Mouse (Mus musculus) kidney, adult 9 months (tissue): ENCODE data around the gene Slc25a13.

Experiments used
- DNase-seq: peaks from one replicate; pipeline ENCODE4 v3.0.0; 2022

Gene Slc25a13

DNA sequence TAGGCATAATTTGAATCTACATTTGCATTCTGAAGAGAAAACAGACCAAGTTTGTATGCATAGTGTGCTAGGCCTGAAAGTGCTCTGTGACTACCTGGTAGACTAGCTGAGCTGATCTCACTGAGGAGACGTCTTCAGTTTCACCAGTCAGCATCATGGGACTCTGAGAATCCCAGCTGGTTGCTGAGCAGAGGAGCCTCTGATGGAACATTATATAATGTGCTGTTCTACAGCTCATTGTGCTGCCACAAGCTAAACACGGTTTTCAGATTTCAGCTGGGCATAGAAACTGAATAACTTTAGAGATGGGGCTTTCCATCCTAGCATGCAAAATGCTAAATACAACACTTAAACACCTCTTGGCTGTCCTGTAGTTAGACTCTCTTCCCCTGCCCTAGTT is 205.6 kb downstream of the Slc25a13 start:
- DNase-seq: no peak

DNA sequence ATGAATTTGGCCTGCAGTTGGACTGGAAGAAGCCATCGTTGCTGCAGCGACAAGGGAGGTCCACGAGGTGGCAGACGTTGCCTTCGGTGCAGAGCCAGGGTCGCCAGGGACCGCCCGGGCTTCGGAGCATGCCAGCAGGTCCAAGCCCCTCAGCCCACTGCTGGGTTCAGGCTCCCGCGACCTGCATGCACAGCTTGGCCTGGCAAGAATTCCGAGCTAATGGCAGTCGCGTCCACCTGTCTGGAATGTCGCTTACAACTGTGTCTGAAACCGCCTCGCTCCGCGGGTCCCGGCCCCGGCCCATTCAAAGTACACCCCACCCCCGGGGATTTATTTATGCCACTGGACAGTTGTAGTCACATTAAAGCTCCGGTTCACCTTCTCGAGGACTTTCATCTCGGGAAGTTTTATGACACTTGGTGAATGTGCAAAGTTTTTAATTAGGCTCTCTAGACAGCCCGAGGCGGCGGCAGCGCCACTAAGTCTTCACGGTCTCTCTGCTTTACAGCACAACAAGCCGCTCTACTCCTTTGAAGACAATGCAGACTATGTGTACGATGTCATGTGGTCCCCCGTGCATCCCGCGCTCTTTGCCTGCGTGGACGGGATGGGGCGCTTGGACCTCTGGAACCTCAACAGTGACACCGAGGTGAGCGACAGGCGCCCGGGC is 211.1 kb downstream of the Slc25a13 start:
- DNase-seq: peak; percentile 58

DNA sequence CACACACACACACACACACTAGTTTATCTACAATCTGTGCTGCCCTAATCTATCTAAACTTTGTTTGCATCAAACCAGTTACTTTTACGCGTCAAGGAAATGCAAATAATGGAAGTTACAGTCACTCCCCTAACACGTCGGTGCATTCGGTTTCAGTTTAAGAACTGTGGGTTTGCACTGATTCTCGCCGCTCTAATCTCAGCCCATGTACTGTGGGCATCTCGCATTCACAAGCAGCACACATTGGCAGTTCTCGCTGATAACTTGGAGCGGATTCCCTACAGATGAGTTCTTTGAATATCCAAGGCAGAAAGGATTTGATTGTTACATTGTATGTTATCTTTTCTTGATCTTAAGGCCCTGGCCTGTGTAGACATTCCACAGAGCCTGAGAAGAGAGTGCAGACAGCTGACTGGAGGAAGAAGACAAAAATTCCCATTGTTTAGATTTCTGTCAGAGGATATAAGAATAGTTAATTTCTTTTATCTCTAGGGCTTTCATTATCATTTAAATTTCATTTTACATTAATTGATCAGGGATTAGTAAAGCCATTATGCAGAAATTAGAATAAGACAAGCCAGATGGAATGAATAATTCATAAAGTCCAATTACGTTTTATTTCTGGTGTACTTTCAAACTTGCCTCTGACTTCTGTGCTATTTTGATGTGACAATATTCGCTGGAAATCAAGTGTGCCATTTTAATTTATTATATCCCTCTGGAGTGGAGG is 212.1 kb downstream of the Slc25a13 start:
- no peak for DNase-seq

DNA sequence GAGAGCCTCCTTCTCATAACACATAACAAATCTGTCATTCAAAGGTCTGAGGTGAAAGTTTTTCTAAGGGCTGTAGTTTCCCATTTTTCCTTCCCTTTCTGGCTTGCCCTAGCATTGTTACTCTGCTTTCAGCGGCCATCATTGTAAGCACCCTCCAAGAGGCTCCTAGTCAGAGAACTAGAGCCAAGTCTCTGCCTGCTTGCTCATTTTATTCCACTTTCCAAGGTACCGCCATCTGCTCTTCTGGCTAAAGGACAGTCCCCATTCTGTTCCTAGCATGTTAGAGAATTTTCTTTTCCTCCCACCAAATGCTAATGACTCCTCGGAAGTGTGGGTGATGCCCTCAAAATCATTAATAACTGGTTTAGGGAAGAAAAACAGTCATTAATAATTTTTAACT is 214.9 kb downstream of the Slc25a13 start:
- DNase-seq: no peak

DNA sequence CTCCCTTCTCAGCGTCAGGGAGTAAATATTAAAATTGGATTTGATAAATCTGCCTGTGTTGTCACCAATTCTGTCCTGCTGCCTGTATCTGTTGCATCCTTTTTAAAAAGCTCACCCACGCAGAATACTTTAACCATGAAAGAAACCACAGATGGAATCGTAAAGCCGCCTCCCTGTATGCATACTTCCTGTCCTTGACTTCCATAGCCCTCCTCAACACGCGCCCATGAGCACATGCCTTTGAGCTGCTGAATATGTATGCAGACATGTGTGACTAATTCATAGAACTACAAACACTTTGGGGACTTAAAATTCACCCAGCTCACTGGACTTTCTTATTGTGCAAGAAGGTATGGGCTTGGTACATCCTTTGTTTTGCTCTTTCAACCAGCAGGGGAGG is 219.4 kb downstream of the Slc25a13 start:
- DNase-seq: no peak

DNA sequence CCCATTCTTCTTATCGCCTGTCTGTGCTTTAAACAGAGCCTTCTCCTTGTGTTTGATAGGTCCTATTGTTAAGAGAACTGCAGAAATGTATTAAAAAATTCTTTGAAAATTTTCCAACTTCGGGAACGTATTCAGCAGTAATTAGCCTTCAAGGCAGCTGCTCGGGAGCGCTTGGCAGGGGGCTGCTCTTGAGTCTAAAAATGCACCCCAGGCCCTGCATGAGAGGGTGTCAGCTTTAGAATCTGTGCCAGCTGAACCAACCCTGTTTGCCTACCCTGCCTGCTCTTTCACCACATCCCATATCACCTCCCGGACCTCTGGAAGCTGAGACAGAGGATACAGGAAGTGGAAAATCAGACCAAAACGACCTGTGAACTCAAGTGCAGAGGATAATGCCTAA is 223.9 kb downstream of the Slc25a13 start:
- no peak for DNase-seq

DNA sequence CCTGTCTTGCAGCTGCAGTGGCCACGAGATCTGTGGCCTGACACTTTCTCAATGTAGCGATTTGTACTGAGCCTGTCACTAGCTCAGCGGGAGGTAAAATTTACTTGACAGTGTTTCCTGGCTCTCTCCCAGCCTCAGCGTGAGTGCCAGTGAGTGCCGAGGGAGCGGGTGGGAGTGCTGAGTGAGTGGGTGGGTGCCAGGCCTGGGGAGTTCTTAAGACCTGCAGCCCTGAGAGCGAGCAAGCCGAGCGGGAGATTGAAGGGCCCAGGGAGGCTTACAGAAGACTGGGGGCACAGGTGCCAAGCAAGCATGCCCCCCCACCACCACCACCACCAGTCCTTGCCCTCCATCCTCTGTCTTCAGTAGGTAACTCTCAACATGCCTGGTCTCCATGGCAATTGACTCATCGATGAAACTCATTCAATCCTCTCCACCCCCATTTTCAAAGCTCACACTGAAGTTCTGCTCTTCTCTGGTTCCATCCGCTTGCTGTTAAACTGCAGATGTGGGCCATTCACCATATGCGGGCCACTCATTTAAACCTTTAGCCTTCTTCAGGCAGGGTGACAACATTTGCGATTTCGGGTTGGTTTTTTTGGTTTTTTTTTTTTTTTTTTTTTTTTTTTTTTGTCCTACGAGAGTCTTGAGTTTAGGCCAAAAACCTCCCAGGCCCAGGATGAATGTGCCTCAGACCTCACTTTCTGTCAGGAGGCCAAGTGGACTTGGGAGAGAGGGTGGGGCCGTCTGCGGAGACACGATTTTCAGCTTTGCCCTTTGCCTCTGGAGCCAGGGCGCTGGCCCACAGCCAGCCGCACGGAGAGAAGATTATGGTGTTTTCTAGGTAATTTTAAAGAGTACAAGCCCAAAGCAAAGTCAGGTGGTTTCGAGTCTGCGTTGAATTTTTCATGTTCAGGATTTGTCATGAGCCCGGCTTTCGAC is 224.9 kb downstream of the Slc25a13 start:
- DNase-seq: peak; percentile 93

DNA sequence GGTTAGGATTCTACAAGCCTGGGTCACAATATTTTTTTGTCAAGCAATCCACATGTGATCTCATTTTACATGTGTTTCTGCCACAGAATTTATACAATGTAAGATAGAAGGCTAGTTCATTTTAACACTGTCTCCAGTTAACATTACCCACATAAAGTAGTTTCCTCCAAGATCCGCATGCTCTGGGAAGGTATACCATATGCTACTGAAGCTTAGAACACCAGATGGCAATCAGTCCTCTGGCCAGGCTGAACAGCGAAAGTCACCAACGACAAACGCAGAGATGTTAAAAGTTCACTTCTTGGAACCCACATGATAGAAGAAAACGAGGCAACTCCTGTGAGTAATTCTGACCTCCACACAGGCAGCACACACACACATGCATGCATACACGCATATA is 225.7 kb downstream of the Slc25a13 start:
- DNase-seq: no peak
